Mouse (Mus musculus) heart, embryonic 10.5 days (tissue): ENCODE measurements around the gene Eif4enif1. TPM values are rescaled to one million over a fixed set of nuclear protein-coding genes. Genes with fewer than 3 reads are reported as not detected.
"Not testable (repeated sequence)": the region's sequence is repeated elsewhere in the genome, so short reads cannot be mapped to it uniquely, and the experiment has no call there.

ENCODE experiments used
- DNase-seq: peaks from one replicate; pipeline ENCODE4 v3.0.0-alpha.2; 2017; ENCODE audit warnings: low spot score
- H3K27ac ChIP-seq: fragments of 300-500 bp; sonication (generic); 2 replicates; pipeline ENCODE4 v1.5.1; 2016; ENCODE audit warnings: mild to moderate bottlenecking
- H3K27me3 ChIP-seq: fragments of 300-500 bp; sonication (generic); 2 replicates; pipeline ENCODE4 v1.6.1; 2016; ENCODE audit warnings: mild to moderate bottlenecking; ENCODE audit not compliant: poor library complexity, insufficient read depth, severe bottlenecking
- H3K36me3 ChIP-seq: fragments of 300-500 bp; sonication (generic); 2 replicates; pipeline ENCODE4 v1.6.1; 2016; ENCODE audit warnings: mild to moderate bottlenecking, moderate library complexity
- H3K4me1 ChIP-seq: fragments of 300-500 bp; sonication (generic); 2 replicates; pipeline ENCODE4 v1.6.1; 2016; ENCODE audit warnings: mild to moderate bottlenecking
- H3K4me3 ChIP-seq: fragments of 300-500 bp; sonication (generic); 2 replicates; pipeline ENCODE4 v1.5.1; 2016; ENCODE audit warnings: mild to moderate bottlenecking, moderate library complexity
- H3K9me3 ChIP-seq: fragments of 300-500 bp; sonication (generic); 2 replicates; pipeline ENCODE4 v1.6.1; 2016; ENCODE audit warnings: mild to moderate bottlenecking, moderate library complexity
- WGBS: fragments of 180-500 bp; shearing (Covaris S2); methylation state at CpG from one replicate; pipeline ENCODE4 v1.1.7; 2016; 5-methylcytosine and 5-hydroxymethylcytosine counted together
- polyA plus RNA-seq: library from polyadenylated mRNA; unstranded; fragments of >200 nt; fragmentation: Nextera tagmentation; extraction: Ambion mirVana; gene quantifications from 2 replicates; pipeline ENCODE4 v1.2.1, GENCODE M21; 2016

The Eif4enif1 gene
- polyA plus RNA-seq: 42.4 and 51.0 TPM in 2 replicates

DNA sequence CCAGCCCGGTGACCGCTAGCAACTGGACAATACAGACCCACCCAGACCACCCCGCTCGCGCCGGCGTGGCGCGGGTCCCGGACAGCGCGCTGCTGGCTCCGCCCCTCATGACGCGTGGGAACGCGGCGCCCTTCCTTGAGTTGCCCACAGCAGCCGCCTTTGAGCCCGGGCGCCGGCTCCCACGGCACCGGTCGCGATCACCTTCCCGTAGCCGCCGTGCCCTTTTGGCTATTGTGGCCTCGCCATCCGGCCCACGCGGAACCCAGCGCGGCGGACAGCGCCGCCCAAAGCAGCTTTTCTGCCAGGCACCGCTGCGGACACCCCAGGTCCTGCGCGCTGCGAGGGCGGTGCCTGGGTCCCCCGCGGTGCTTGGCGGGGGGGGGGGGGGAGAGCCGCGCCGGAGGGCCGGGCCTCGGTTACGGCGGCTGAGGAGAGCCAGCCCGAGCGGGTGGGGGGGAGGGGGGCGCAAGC, at the start of gene Eif4enif1:
Gene Eif4enif1 (plus strand): TSS at position 162 of the 471 bp plus-strand sequence.
- peak; percentile 95 for DNase-seq
- Histone ChIP-seq H3K4me3 (peak within 1 kb of the TSS; percentile 57), H3K27me3 (no peaks in the 10 kb centered on the region), H3K27ac (peak within 1 kb of the TSS; percentile 84), H3K4me1 (no peaks in the 10 kb centered on the region), H3K36me3 (peaks cover 19% of the 10 kb centered on the region), H3K9me3 (no peaks in the 10 kb centered on the region)
- WGBS: under 1% methylated on average over 45 of the region's 57 CpGs

DNA sequence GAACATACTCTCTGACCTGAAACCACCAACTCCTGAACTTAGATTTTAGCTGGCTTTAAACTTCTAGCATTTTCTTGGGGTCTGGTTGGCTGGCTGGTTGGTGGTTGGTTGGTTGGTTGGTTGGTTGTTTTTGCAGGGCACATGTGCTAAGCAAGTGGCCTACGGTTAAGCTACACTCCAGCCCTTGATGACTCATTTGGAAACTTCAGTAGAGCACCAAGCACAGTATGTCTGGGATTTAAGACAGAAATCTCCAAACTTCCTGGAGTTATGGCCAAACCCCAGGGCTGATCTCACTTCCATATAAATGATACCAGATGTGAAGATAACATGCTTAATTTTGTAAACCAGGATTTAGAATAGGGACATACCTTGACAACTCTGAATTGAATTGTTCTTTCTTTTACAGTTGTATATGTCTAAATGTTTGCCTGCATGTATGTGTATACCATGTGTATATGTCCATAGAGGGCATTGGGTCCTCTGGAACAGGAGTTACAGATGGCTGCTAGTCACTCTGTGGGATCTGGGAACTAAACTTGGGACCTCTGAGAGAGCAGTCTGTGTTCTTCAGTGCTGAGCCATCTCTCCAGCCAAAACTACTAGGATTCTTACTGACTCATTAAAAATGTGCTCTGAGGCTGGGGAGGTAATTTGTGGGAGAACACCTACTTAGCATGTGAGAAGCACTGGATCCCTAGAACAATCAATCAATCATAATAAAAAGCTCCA, 48.4 kb upstream of the Eif4enif1 start:
- Histone ChIP-seq H3K9me3 (peaks cover 16% of the 10 kb centered on the region), H3K36me3 (peaks cover 16% of the 10 kb centered on the region)
- H3K27ac ChIP-seq, H3K4me1 ChIP-seq, H3K4me3 ChIP-seq, H3K27me3 ChIP-seq: not testable (repeated sequence)
- WGBS: 80% methylated on average over 1 of the region's 1 CpGs
- DNase-seq: peak; percentile 90

DNA sequence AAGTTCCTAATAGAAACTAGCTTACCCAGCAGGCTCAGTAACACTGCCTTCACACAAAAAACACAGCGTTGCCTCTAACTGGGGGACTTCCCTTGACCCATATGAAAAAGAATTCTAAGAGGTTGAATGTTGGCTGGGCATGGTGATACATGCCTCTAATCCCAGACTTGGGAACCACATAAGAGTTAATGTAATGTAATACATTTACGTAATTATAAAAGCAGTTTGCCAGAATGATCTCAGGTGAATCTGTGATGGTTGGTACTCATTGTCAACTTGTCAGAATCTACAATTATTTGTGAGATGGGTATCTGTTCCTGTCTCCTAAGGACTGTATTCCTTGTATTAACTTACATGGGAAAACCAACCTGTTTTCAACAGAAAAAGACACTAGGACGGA, 45.2 kb upstream of the Eif4enif1 start:
- H3K27ac ChIP-seq, H3K36me3 ChIP-seq, H3K27me3 ChIP-seq, H3K4me1 ChIP-seq, DNase-seq, H3K4me3 ChIP-seq: not testable (repeated sequence)
- H3K9me3 ChIP-seq: peaks cover 12% of the 10 kb centered on the region
- 76% methylated on average over 3 of the region's 3 CpGs for WGBS

DNA sequence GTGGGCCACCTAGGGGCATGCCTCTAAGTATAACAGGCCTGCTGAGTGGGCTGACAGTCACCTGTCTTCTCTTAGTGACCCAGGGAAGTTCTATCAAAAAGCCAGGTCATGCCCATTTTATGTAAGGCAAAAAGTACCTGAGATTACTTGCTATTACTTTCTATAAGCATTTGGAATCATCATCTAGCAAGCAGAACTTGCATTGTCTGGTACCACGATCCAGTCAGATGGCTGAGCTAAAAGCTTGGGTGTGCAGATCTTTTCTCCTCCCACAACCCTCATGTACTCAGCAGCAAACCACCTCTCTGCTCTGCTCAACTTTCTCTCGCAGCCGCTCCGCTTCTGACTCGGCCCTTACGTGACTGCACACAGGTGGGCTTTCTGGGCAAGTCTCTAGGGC, 44.2 kb upstream of the Eif4enif1 start:
- DNase-seq: peak; percentile 65
- H3K36me3 ChIP-seq, H3K27ac ChIP-seq, H3K4me3 ChIP-seq, H3K4me1 ChIP-seq, H3K27me3 ChIP-seq: not testable (repeated sequence)
- H3K9me3 ChIP-seq: peaks cover 18% of the 10 kb centered on the region
- WGBS: 96% methylated on average over 6 of the region's 6 CpGs

DNA sequence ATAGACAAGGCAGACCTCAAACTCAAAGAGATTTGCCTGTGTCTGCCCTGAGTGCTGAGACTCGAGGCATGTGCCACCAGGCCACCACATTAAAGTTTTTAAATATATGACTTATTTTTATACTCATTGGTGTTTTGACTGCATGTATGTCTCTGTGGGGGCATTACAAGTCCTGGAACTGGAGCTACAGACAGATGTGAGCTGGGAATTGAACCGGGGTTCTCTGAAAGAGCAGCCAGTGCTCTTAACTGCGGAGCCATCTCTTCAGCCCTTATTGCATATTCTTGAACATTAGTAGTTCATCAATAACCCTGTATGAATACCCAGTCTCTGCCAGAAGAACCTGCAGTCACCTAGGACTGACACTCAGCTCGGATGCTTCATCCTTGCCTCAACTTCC, 43.4 kb upstream of the Eif4enif1 start:
- not testable (repeated sequence) for H3K27ac ChIP-seq, H3K27me3 ChIP-seq, H3K36me3 ChIP-seq, H3K4me3 ChIP-seq, H3K4me1 ChIP-seq
- WGBS: 81% methylated on average over 4 of the region's 4 CpGs
- peak; percentile 69 for DNase-seq
- peaks cover 14% of the 10 kb centered on the region for H3K9me3 ChIP-seq

DNA sequence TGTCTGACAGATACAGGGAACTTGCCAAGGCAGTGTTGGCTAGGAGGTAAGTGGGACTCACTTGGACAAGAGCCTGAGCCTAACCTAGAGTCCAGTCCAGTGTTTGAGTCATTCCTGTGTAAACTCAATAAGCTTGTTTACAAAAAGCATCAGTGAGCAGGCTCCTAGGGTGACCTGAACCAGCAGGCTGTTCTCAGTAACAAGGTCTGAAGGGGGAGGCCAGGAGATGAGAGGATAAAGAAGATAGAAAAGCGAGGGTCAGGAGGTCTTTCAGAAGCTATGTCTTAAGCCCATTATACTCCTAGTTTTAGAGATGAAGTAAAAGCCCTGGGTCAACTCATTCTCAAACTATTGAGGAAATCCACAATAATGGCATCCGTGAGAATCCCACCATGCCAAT, 40.8 kb upstream of the Eif4enif1 start:
- H3K9me3 ChIP-seq: peaks cover 14% of the 10 kb centered on the region
- 55% methylated on average over 1 of the region's 2 CpGs for WGBS
- not testable (repeated sequence) for H3K4me3 ChIP-seq, H3K4me1 ChIP-seq, H3K27me3 ChIP-seq, H3K27ac ChIP-seq, H3K36me3 ChIP-seq
- peak; percentile 82 for DNase-seq

DNA sequence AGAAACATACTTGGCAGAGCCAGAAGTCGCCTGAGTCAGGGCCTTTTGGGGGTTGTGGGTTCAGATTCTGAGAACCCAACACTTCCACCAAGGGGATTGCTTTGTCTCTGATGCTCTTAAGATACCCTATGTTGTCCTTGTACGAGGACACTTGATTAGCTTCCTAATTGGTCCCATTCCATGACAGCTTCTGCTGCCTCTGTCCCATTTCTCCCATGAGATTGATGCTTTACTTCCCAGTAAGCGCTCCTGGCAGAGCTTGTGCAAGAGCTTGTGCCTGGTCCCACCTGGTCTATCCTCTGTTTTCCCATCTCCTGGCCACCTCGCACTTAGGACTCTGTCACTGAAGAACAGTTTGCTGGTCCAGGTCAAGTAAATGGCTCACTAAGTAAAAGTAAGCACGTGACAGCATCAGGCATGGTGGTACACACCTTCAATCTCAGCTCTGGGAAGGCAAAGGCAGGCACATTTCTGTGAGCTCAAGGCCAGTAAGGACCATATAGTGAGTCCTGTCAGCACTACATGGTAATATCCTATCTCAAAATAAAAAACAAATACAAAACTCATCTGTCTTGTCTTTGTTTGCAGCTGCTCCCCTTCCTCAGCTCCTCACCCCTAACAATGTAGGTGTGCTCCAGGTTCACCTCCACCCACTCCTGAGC, 39.8 kb upstream of the Eif4enif1 start:
- H3K4me1 ChIP-seq, H3K27me3 ChIP-seq, H3K4me3 ChIP-seq, H3K36me3 ChIP-seq, H3K27ac ChIP-seq: not testable (repeated sequence)
- 65% methylated on average over 5 of the region's 5 CpGs for WGBS
- H3K9me3 ChIP-seq: peaks cover 14% of the 10 kb centered on the region
- DNase-seq: peak; percentile 79

DNA sequence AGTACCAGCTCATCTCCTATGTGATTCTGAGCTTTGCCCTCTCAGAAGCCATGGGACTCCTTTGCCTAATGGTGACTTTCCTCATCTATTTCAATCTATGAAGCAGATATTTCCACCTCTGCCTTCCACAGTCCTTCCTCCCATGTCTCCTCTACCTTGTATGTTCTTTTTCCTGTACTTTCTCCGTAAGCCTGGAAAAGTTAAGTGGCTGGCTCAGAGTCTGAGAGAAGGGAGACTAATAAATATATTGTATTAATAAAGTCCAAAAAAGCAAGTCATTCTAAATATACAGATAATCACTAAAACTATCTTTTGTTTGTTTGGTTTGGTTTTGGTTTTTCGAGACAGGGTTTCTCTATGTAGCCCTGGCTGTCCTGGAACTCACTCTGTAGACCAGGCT, 39.1 kb upstream of the Eif4enif1 start:
- H3K4me3 ChIP-seq, H3K27ac ChIP-seq, H3K36me3 ChIP-seq, H3K4me1 ChIP-seq, H3K27me3 ChIP-seq: not testable (repeated sequence)
- peaks cover 15% of the 10 kb centered on the region for H3K9me3 ChIP-seq
- DNase-seq: peak; percentile 75
- WGBS: 83% methylated on average over 2 of the region's 2 CpGs

DNA sequence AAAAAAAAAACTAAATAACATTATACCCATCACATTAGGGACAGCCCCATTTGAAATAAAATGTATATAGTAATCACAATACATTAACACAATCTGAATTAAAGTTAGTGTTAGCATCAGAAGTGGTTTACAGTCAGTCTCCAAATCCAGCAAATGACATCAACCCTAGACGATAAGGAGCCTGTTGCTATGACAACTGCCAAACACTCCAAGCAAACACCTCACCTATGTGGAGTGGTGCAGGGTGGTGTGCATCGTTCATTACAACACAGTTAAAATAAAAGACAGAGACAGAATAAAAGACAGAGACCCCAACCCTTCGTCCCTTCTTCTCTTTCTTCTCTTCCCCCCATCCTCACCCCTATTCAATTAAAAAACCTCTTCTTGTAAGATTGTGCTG, 38.5 kb upstream of the Eif4enif1 start:
- not testable (repeated sequence) for H3K27me3 ChIP-seq, H3K27ac ChIP-seq, H3K4me3 ChIP-seq, H3K4me1 ChIP-seq, H3K36me3 ChIP-seq
- peak; percentile 75 for DNase-seq
- peaks cover 15% of the 10 kb centered on the region for H3K9me3 ChIP-seq
- 45% methylated on average over 3 of the region's 3 CpGs for WGBS

DNA sequence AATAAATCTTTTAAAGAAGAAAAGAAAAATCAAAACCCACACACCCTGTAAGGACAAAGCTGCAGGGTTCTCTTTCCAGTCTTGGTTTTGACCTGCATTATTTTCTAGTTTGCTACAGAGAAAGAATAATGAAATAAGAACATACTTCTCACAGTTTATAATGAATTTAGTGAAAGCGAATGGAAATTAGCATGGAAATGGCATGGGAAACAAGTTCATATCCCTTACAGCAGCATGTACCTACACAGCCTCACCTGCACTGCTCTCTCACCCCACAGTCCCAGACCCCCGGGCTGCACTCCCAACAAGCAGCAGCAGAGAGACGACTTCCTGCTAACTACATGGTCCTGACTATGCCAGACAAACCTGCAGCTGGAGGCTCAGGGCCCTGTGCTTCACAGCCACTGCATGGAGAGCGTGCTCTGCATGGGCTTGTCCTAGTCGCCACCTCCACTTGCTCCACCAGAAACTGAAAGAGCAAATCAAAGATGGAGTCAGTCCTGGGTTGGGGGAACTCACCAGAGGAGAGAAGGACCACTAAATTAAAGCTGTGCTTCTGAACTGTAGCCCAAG, 36.9 kb upstream of the Eif4enif1 start:
- not testable (repeated sequence) for H3K36me3 ChIP-seq, H3K4me1 ChIP-seq, H3K27me3 ChIP-seq, H3K27ac ChIP-seq, H3K4me3 ChIP-seq
- H3K9me3 ChIP-seq: peaks cover 15% of the 10 kb centered on the region
- peak; percentile 73 for DNase-seq
- WGBS: 77% methylated on average over 3 of the region's 5 CpGs

DNA sequence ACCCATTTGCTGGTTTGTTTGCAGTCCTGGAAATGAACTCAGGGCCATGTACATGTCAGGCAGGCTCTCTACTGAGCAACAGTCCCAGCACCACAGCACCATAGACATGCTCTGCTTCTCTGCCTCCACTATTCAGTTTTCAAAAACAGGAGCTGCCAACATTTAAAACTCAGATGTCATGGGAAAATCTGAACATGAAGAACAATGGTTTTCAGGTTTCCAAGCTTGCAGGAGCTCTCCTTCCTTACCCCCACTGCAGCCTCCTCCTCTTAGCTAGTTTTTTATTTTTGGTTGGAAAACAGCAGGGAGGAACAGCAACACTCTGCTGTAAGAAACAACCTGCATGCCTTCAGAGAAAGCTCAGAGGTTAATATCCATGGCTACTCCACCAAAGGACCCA, 35.9 kb upstream of the Eif4enif1 start:
- not testable (repeated sequence) for H3K4me1 ChIP-seq, H3K36me3 ChIP-seq, H3K4me3 ChIP-seq, H3K27me3 ChIP-seq, H3K27ac ChIP-seq
- H3K9me3 ChIP-seq: peaks cover 15% of the 10 kb centered on the region
- peak; percentile 66 for DNase-seq

DNA sequence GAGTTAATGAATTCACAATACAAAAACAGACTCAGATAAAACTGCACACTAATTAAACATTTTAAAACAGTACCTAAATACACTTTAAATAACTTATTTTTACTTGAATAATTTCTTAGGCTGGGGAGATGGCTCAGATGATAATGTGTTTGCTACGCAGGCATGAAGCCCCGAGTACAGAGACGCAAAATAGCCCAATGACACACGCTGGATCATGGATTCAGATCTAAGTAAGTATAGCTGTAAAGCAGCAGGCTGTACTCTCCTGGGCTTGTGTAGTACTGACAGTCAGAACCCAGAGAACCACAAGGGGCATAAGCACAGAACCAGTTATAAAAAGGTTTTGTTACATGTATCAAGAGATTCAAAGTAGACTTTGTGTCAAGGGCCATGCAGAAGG, 35.1 kb upstream of the Eif4enif1 start:
- not testable (repeated sequence) for H3K4me1 ChIP-seq

DNA sequence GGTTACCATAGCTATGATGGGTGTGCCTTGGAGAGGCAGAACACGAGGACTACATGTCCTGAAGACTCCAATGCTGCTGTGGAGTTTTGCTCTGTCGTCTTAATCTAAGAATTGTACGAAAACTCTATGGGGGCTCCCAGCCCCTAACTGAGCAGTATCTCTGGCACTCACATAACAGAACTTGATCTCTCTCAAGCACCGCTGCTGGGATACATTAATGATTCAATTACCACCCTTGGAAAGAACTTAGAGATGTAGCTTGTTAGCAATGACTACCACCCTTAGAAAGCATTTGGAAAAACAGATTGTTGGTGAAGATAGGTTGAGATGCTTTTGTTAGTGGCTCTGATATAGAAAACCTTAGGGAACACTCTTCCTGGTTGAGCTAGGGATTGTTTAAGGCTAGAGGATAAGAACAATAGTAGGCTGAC, 34.6 kb upstream of the Eif4enif1 start:
- WGBS: 58% methylated on average over 4 of the region's 4 CpGs
- peak; percentile 69 for DNase-seq
- not testable (repeated sequence) for H3K4me3 ChIP-seq, H3K36me3 ChIP-seq, H3K27ac ChIP-seq, H3K27me3 ChIP-seq, H3K4me1 ChIP-seq
- peaks cover 10% of the 10 kb centered on the region for H3K9me3 ChIP-seq

More for the DNA sequence above, 35.1 kb upstream of the Eif4enif1 start:
- H3K9me3 ChIP-seq: peaks cover 15% of the 10 kb centered on the region
- not testable (repeated sequence) for DNase-seq, H3K36me3 ChIP-seq, H3K27me3 ChIP-seq, H3K4me3 ChIP-seq, H3K27ac ChIP-seq
- 87% methylated on average over 4 of the region's 4 CpGs for WGBS
